Mouse (Mus musculus): ENCODE measurements around the gene Vmn2r114. TPM values are rescaled to one million over a fixed set of nuclear protein-coding genes. Genes with fewer than 3 reads are reported as not detected.

The Vmn2r114 gene
- 0.04 TPM for polyA plus RNA-seq (2017; shearing (Covaris generic))

DNA sequence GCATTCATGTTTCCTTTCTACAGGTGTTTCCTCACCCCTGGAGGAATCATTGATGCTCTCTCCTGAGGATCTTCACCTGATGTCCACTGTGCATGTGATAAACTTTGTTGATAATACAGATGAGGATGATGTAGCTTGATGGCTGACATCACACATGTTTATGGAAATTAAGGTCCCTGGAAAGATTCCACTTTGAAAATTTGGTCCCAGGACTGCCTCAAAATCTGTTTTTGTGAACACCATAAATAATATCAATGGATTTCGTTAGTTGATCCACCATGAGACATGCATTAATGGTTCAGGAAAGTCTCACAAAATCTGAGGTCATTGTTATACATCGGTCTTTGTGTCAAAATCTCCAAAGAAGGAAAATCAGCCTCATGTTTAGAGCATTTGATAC is at the start of gene Vmn2r114:
Vmn2r114 (minus strand) TSS at position 101 of the 400 bp plus-strand sequence.

DNA sequence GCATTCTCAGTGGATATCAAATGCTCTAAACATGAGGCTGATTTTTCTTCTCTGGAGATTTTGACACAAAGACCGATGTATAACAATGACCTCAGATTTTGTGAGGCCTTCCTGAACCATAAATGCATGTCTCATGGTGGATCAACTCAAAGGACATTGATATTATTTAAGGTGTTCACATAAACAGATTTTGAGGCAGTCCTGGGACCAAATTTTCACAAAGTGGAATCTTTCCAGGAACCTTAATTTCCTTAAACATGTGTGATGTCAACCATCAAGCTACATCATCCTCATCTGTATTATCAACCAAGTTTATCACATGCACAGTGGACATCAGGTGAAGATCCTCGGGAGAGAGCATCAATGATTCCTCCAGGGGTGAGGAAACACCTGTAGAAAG is 31.1 kb upstream of the Vmn2r114 start, which contains the start of gene Vmn2r115:
Vmn2r115 (plus strand) TSS at position 301 of the 400 bp plus-strand sequence.

Other genes with a start within 250 kb of the Vmn2r114 start
- gene Zfp40, start 119.3 kb downstream of the Vmn2r114 start, polyA plus RNA-seq (2017; shearing (Covaris generic)), result 12.7 TPM
- not detected for gene Vmn2r115, start 31.2 kb upstream of the Vmn2r114 start, polyA plus RNA-seq (2017; shearing (Covaris generic))
- not detected for gene Vmn2r116, start 72.1 kb upstream of the Vmn2r114 start, polyA plus RNA-seq (2017; shearing (Covaris generic))
- not detected for gene Vmn2r117, start 167.2 kb upstream of the Vmn2r114 start, polyA plus RNA-seq (2017; shearing (Covaris generic))